Mouse (Mus musculus) layer of hippocampus, postnatal 36 days (tissue): ENCODE data around the gene Tk1. TPM values are rescaled to one million over a fixed set of nuclear protein-coding genes. Genes with fewer than 3 reads are reported as not detected.
"Not testable (repeated sequence)": the region's sequence is repeated elsewhere in the genome, so short reads cannot be mapped to it uniquely, and the experiment has no call there.

Experiments
- DNase-seq, 2 experiments: peaks; one replicate each; pipeline ENCODE4 v3.0.0; 2022
- total RNA-seq, 2 experiments: library from RNA; stranded (reverse); gene quantifications; 2 replicates each; pipeline ENCODE4 v1.2.3; 2021

Tk1 gene
- total RNA-seq, 2 experiments from 2014 or later, result 0.88 to 0.97 TPM

- DNase-seq, result peak in 1 of 2 experiments; percentile 55
Observed at GRCm38 (mm10) chr11:117790286-117790685, 35.6 kb downstream of the Tk1 start.

- not testable (repeated sequence) for DNase-seq
Observed at GRCm38 (mm10) chr11:117788481-117788880, 37.4 kb downstream of the Tk1 start.

- DNase-seq, result no peak
Observed at GRCm38 (mm10) chr11:117786294-117786693, 39.6 kb downstream of the Tk1 start.

- DNase-seq, result no peak
Observed at GRCm38 (mm10) chr11:117783683-117784309, 42.1 kb downstream of the Tk1 start.

GRCm38 (mm10) chr11:117783089-117783488 lies 42.8 kb downstream of the Tk1 start:
- DNase-seq, result peak in 1 of 2 experiments; percentile 42

- DNase-seq, result no peak
Observed at GRCm38 (mm10) chr11:117782705-117783034, 43.2 kb downstream of the Tk1 start.

- no peak for DNase-seq
Observed at GRCm38 (mm10) chr11:117781993-117782704, 43.7 kb downstream of the Tk1 start, which contains the start of the genes Tmc8 and Tmc6. Tmc8 (plus strand) TSS chr11:117782076. Tmc6 (minus strand) TSS chr11:117782198.

- DNase-seq, result no peak
Observed at GRCm38 (mm10) chr11:117781199-117781821, 44.6 kb downstream of the Tk1 start.

GRCm38 (mm10) chr11:117780582-117781111 lies 45.2 kb downstream of the Tk1 start:
- no peak for DNase-seq

GRCm38 (mm10) chr11:117780199-117780515 lies 45.7 kb downstream of the Tk1 start:
- DNase-seq, result no peak

- peak in 1 of 2 experiments; percentile 50 for DNase-seq
Observed at GRCm38 (mm10) chr11:117779434-117780198, 46.3 kb downstream of the Tk1 start.

GRCm38 (mm10) chr11:117778851-117779433 lies 47.0 kb downstream of the Tk1 start:
- no peak for DNase-seq

GRCm38 (mm10) chr11:117778031-117778430 lies 47.9 kb downstream of the Tk1 start:
- DNase-seq, result no peak

GRCm38 (mm10) chr11:117777111-117777510 lies 48.8 kb downstream of the Tk1 start:
- DNase-seq, result no peak

GRCm38 (mm10) chr11:117776085-117776792 lies 49.7 kb downstream of the Tk1 start:
- no peak for DNase-seq

GRCm38 (mm10) chr11:117775540-117775939 lies 50.4 kb downstream of the Tk1 start:
- no peak for DNase-seq

GRCm38 (mm10) chr11:117774925-117775324 lies 51.0 kb downstream of the Tk1 start:
- no peak for DNase-seq

GRCm38 (mm10) chr11:117772352-117772751 lies 53.5 kb downstream of the Tk1 start:
- no peak for DNase-seq

GRCm38 (mm10) chr11:117770407-117770806 lies 55.5 kb downstream of the Tk1 start:
- no peak for DNase-seq

GRCm38 (mm10) chr11:117769683-117770047 lies 56.2 kb downstream of the Tk1 start:
- no peak for DNase-seq
